Mouse (Mus musculus) embryonic facial prominence, embryonic 10.5 days (tissue): Measurements from ENCODE around the gene Ppp1r21. TPM values are rescaled to one million over a fixed set of nuclear protein-coding genes. Genes with fewer than 3 reads are reported as not detected.

Experiments
- DNase-seq: peaks from one replicate; pipeline ENCODE4 v3.0.0-alpha.2; 2017; ENCODE audit warnings: low spot score
- H3K27ac ChIP-seq: fragments of 300-500 bp; sonication (generic); replicated peaks from 2 replicates; pipeline ENCODE4 v1.5.1; 2016; ENCODE audit warnings: mild to moderate bottlenecking
- H3K27me3 ChIP-seq: fragments of 300-500 bp; sonication (generic); replicated peaks from 2 replicates; pipeline ENCODE4 v1.6.1; 2016; ENCODE audit warnings: low read depth, mild to moderate bottlenecking; ENCODE audit not compliant: poor library complexity, severe bottlenecking
- H3K36me3 ChIP-seq: fragments of 300-500 bp; sonication (generic); replicated peaks from 2 replicates; pipeline ENCODE4 v1.6.1; 2016; ENCODE audit warnings: mild to moderate bottlenecking, moderate library complexity
- H3K4me1 ChIP-seq: fragments of 300-500 bp; sonication (generic); 2 replicates; pipeline ENCODE4 v1.6.1; 2016
- H3K4me3 ChIP-seq: fragments of 300-500 bp; sonication (generic); 2 replicates; pipeline ENCODE4 v1.5.1; 2016; ENCODE audit warnings: mild to moderate bottlenecking, moderate library complexity
- H3K9me3 ChIP-seq: fragments of 300-500 bp; sonication (generic); 2 replicates; pipeline ENCODE4 v1.6.1; 2016; ENCODE audit warnings: mild to moderate bottlenecking
- whole genome bisulfite sequencing: fragments of 180-500 bp; shearing (Covaris S2); methylation state at CpG from one replicate; pipeline ENCODE4 v1.1.7; 2016; 5-methylcytosine and 5-hydroxymethylcytosine counted together
- polyA plus RNA-seq: library from polyadenylated mRNA; unstranded; fragments of >200 nt; fragmentation: Nextera tagmentation; extraction: Ambion mirVana; gene quantifications from 2 replicates; pipeline ENCODE4 v1.2.1, GENCODE M21; 2016

Ppp1r21 gene
- polyA plus RNA-seq = 17.9 and 19.7 TPM in 2 replicates

GRCm38 (mm10) chr17:88529519-88530235, at the start of gene Ppp1r21:
TSS of gene Ppp1r21 (plus strand) at chr17:88530118.
- peak within 1 kb of the TSS; percentile 88 for H3K27ac ChIP-seq
- H3K36me3 ChIP-seq = no peaks in the 10 kb centered on the region; the same call in 1 of the 2 replicates
- H3K9me3 ChIP-seq = no peaks in the 10 kb centered on the region
- peaks cover 7% of the 10 kb centered on the region; the same call in 1 of the 2 replicates for H3K27me3 ChIP-seq
- peaks cover 14% of the 10 kb centered on the region for H3K4me1 ChIP-seq
- H3K4me3 ChIP-seq = peak within 1 kb of the TSS; percentile 77
- 6% methylated on average over 49 of the region's 49 CpGs for WGBS
- DNase-seq = peak; percentile 99

- H3K4me3 ChIP-seq = no peak overlapping the region
- no peak for DNase-seq
- H3K4me1 ChIP-seq = no peaks in the 10 kb centered on the region
- 92% methylated on average over 10 of the region's 10 CpGs for WGBS
- no peak overlapping the region for H3K27ac ChIP-seq
- no peaks in the 10 kb centered on the region for H3K27me3 ChIP-seq
- H3K9me3 ChIP-seq = no peaks in the 10 kb centered on the region
- H3K36me3 ChIP-seq = peaks cover 33% of the 10 kb centered on the region
Measured at GRCm38 (mm10) chr17:88480369-88480768, 49.5 kb upstream of the Ppp1r21 start.

GRCm38 (mm10) chr17:88481062-88481461, 48.9 kb upstream of the Ppp1r21 start:
- Histone ChIP-seq H3K9me3 (no peaks in the 10 kb centered on the region), H3K27ac (no peak overlapping the region), H3K4me1 (no peaks in the 10 kb centered on the region), H3K27me3 (no peaks in the 10 kb centered on the region), H3K4me3 (no peak overlapping the region), H3K36me3 (peaks cover 27% of the 10 kb centered on the region)
- 96% methylated on average over 2 of the region's 2 CpGs for WGBS
- no peak for DNase-seq

- Histone ChIP-seq H3K27ac (no peak overlapping the region), H3K4me1 (no peaks in the 10 kb centered on the region), H3K4me3 (no peak overlapping the region), H3K36me3 (peaks cover 27% of the 10 kb centered on the region), H3K9me3 (no peaks in the 10 kb centered on the region), H3K27me3 (no peaks in the 10 kb centered on the region)
- 95% methylated on average over 3 of the region's 3 CpGs for WGBS
- DNase-seq = no peak
Measured at GRCm38 (mm10) chr17:88481587-88481986, 48.3 kb upstream of the Ppp1r21 start.

- no peaks in the 10 kb centered on the region for H3K9me3 ChIP-seq
- peaks cover 22% of the 10 kb centered on the region for H3K36me3 ChIP-seq
- H3K27me3 ChIP-seq = no peaks in the 10 kb centered on the region
- no peak overlapping the region for H3K4me3 ChIP-seq
- H3K4me1 ChIP-seq = no peaks in the 10 kb centered on the region
- H3K27ac ChIP-seq = no peak overlapping the region
- 94% methylated on average over 11 of the region's 11 CpGs for WGBS
- no peak for DNase-seq
Measured at GRCm38 (mm10) chr17:88484539-88484938, 45.4 kb upstream of the Ppp1r21 start.

- Histone ChIP-seq H3K27ac (no peak overlapping the region), H3K4me3 (no peak overlapping the region), H3K27me3 (no peaks in the 10 kb centered on the region), H3K4me1 (no peaks in the 10 kb centered on the region), H3K9me3 (no peaks in the 10 kb centered on the region), H3K36me3 (peaks cover 22% of the 10 kb centered on the region)
- WGBS = 79% methylated on average over 1 of the region's 1 CpGs
- DNase-seq = no peak
Measured at GRCm38 (mm10) chr17:88484951-88485350, 45.0 kb upstream of the Ppp1r21 start.

- Histone ChIP-seq H3K4me1 (peaks cover 12% of the 10 kb centered on the region), H3K27me3 (no peaks in the 10 kb centered on the region), H3K4me3 (no peak overlapping the region), H3K9me3 (no peaks in the 10 kb centered on the region), H3K27ac (no peak overlapping the region), H3K36me3 (peaks cover 41% of the 10 kb centered on the region)
- WGBS = 94% methylated on average over 10 of the region's 10 CpGs
- no peak for DNase-seq
Measured at GRCm38 (mm10) chr17:88490546-88490945, 39.4 kb upstream of the Ppp1r21 start.

GRCm38 (mm10) chr17:88491366-88492106, 38.4 kb upstream of the Ppp1r21 start:
- Histone ChIP-seq H3K27me3 (no peaks in the 10 kb centered on the region), H3K4me3 (no peak overlapping the region), H3K36me3 (peaks cover 36% of the 10 kb centered on the region), H3K9me3 (no peaks in the 10 kb centered on the region), H3K27ac (no peak overlapping the region), H3K4me1 (peaks cover 12% of the 10 kb centered on the region)
- 96% methylated on average over 13 of the region's 13 CpGs for WGBS
- DNase-seq = no peak

GRCm38 (mm10) chr17:88492107-88492460, 37.8 kb upstream of the Ppp1r21 start:
- DNase-seq = no peak

GRCm38 (mm10) chr17:88493551-88493950, 36.4 kb upstream of the Ppp1r21 start:
- Histone ChIP-seq H3K27ac (no peak overlapping the region), H3K36me3 (peaks cover 32% of the 10 kb centered on the region), H3K4me1 (peaks cover 12% of the 10 kb centered on the region), H3K4me3 (no peak overlapping the region), H3K27me3 (no peaks in the 10 kb centered on the region), H3K9me3 (no peaks in the 10 kb centered on the region)
- WGBS = 79% methylated on average over 9 of the region's 9 CpGs
- no peak for DNase-seq

More at GRCm38 (mm10) chr17:88492107-88492460, 37.8 kb upstream of the Ppp1r21 start:
- H3K4me3 ChIP-seq = no peak overlapping the region
- peaks cover 32% of the 10 kb centered on the region for H3K36me3 ChIP-seq
- peaks cover 12% of the 10 kb centered on the region for H3K4me1 ChIP-seq
- H3K9me3 ChIP-seq = no peaks in the 10 kb centered on the region
- H3K27ac ChIP-seq = no peak overlapping the region
- 91% methylated on average over 5 of the region's 5 CpGs for WGBS
- no peaks in the 10 kb centered on the region for H3K27me3 ChIP-seq

GRCm38 (mm10) chr17:88494121-88494771, 35.7 kb upstream of the Ppp1r21 start:
- Histone ChIP-seq H3K27me3 (no peaks in the 10 kb centered on the region), H3K4me1 (peaks cover 12% of the 10 kb centered on the region), H3K9me3 (no peaks in the 10 kb centered on the region), H3K36me3 (peaks cover 30% of the 10 kb centered on the region), H3K27ac (peak overlapping the region; percentile 65), H3K4me3 (no peak overlapping the region)
- 68% methylated on average over 14 of the region's 14 CpGs for WGBS
- no peak for DNase-seq

GRCm38 (mm10) chr17:88494772-88495132, 35.2 kb upstream of the Ppp1r21 start:
- H3K4me1 ChIP-seq = peaks cover 12% of the 10 kb centered on the region
- H3K27ac ChIP-seq = peak overlapping the region; percentile 4; the same call in 1 of the 2 replicates
- no peaks in the 10 kb centered on the region for H3K27me3 ChIP-seq
- H3K4me3 ChIP-seq = no peak overlapping the region
- DNase-seq = no peak
- peaks cover 30% of the 10 kb centered on the region for H3K36me3 ChIP-seq
- no peaks in the 10 kb centered on the region for H3K9me3 ChIP-seq
- WGBS = 82% methylated on average over 10 of the region's 10 CpGs
